Mouse (Mus musculus) bone marrow, adult 2 months (tissue): ENCODE measurements around the gene Tenm4.

Source experiments
- CTCF ChIP-seq: fragments of 200-500 bp; IDR thresholded peaks from 2 replicates; pipeline ENCODE4 v1.5.1; 2011; ENCODE audit warnings: low read length, control low read depth; ENCODE audit not compliant: control insufficient read depth, insufficient read depth
- POLR2A ChIP-seq: fragments of 200-500 bp; IDR thresholded peaks from 2 replicates; pipeline ENCODE4 v1.6.1; 2011; ENCODE audit warnings: low read depth, mild to moderate bottlenecking, control low read depth, low read length, borderline replicate concordance; ENCODE audit not compliant: control insufficient read depth

- TF ChIP-seq CTCF (no peak), POLR2A (no peak)
Measured at GRCm38 (mm10) chr7:96562890-96563289, 391.8 kb downstream of the Tenm4 start.
